Mouse (Mus musculus): ENCODE measurements around the gene Tk2. TPM values are rescaled to one million over a fixed set of nuclear protein-coding genes. Genes with fewer than 3 reads are reported as not detected.

The Tk2 gene
- polyA plus RNA-seq, 1 experiment from 2014 or later: 19.4 TPM

Other genes with a start within 250 kb of the Tk2 start
- 25.5 and 26.4 TPM in 2 replicates for gene Cdh5, start 146.9 kb downstream of the Tk2 start, polyA plus RNA-seq (2015; fragmentation: Nextera tagmentation; extraction: Ambion mirVana)
- gene Bean1, start 78.1 kb downstream of the Tk2 start, polyA plus RNA-seq (2015; fragmentation: Nextera tagmentation; extraction: Ambion mirVana): 0.95 and 1.1 TPM in 2 replicates
- gene Cklf, start 2.3 kb upstream of the Tk2 start, polyA plus RNA-seq (2015; fragmentation: Nextera tagmentation; extraction: Ambion mirVana): 49.0 and 54.0 TPM in 2 replicates
- not detected in 2 replicates for gene Cmtm2a, start 44.6 kb upstream of the Tk2 start, polyA plus RNA-seq (2015; fragmentation: Nextera tagmentation; extraction: Ambion mirVana)
- gene Gm45711, start 61.5 kb upstream of the Tk2 start, polyA plus RNA-seq (2015; fragmentation: Nextera tagmentation; extraction: Ambion mirVana): not detected in 2 replicates
- gene Cmtm1, start 61.6 kb upstream of the Tk2 start, polyA plus RNA-seq (2015; fragmentation: Nextera tagmentation; extraction: Ambion mirVana): not detected in 2 replicates
- not detected in 2 replicates for gene Gm11020, start 73.0 kb upstream of the Tk2 start, polyA plus RNA-seq (2015; fragmentation: Nextera tagmentation; extraction: Ambion mirVana)
- not detected in 2 replicates for gene Cmtm2b, start 73.7 kb upstream of the Tk2 start, polyA plus RNA-seq (2015; fragmentation: Nextera tagmentation; extraction: Ambion mirVana)
- gene Cmtm3, start 90.9 kb upstream of the Tk2 start, polyA plus RNA-seq (2015; fragmentation: Nextera tagmentation; extraction: Ambion mirVana): 158 and 159 TPM in 2 replicates
- gene Cmtm4, start 147.2 kb upstream of the Tk2 start, polyA plus RNA-seq (2015; fragmentation: Nextera tagmentation; extraction: Ambion mirVana): 2.8 and 3.0 TPM in 2 replicates
- 64.7 and 65.5 TPM in 2 replicates for gene Dync1li2, start 194.5 kb upstream of the Tk2 start, polyA plus RNA-seq (2015; fragmentation: Nextera tagmentation; extraction: Ambion mirVana)

Measured in limb, embryonic 13.5 days (tissue).